ENCODE assay signal across 8 mouse cellular contexts in the genomic region with DNA sequence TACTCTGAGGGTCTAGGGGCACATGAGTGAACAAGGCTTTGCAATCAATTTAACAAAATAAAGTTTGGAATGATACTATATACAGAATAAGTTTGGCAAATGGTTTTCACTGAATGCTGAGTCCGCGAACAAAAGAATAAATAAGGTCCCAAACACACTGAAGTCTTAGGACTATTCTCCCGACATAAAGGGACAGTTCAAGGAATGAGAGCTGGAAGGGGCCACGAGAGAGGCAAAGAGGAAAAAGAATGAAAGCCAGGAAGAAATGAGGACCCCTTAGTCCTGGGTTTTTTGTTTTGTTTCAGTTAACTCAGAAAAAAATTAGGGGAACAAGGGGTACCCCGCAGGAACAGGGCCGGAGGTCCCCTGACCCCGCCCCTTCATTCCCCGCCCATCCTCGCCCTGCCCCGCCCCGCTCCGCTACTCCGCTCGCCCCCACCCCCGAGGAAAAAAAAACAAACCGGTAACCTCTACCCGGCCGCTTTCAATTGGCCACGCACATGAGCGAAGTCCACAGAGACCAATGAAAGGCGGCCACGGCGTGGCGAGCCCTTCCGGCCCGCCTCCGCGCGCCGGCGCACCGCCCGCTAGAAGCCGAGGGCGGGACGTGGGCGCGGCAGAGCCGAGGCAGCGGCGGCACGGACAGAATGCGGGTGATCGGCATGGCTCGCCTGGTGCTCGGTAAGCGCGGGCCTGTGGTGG. TPM values are rescaled to one million over a fixed set of nuclear protein-coding genes. Genes with fewer than 3 reads are reported as not detected.
A peak's percentile ranks its signal among the peaks of the same experiment; 100 is the strongest.
DNase-seq lines count a peak whose midpoint lies in the region; ATAC-seq lines count a peak whose summit lies in the region.

A gene (plus strand): TSS at position 575 of the 702 bp plus-strand sequence.

- peak within 1 kb of the TSS; percentile 75 for H3K4me2 ChIP-seq in intestine, embryonic 14.5 days (ENCODE audit: low read length)

- peak within 1 kb of the TSS; percentile 89 for H3K9ac ChIP-seq in intestine, embryonic 14.5 days (ENCODE audit: low read length)

- H3K27ac ChIP-seq in intestine, embryonic 14.5 days (ENCODE audit: low read depth): peak within 1 kb of the TSS; percentile 60; the same call in 1 of the 2 replicates

- peak; percentile 89 to 90 for DNase-seq in adrenal gland, adult 18-20 months (ENCODE audit: low spot score in 2 of 2)
- DNase-seq in embryo, embryonic 11 days: peak; percentile 98
- peak; percentile 96 for DNase-seq in gastrocnemius, postnatal 25 days
- peak; percentile 96 for DNase-seq in intestine, embryonic 14.5 days (ENCODE audit: low spot score)
- peak; percentile 91 to 94 for DNase-seq in left cerebral cortex, postnatal 14 days (ENCODE audit: low spot score in 2 of 2)
- DNase-seq in mesoderm, embryonic 11.5 days (ENCODE audit: low read depth, low spot score): peak; percentile 97
- peak; percentile 87 for DNase-seq in right cerebral cortex, postnatal 36 days (ENCODE audit: low spot score in 2 of 2)
- DNase-seq in yolk sac, embryonic 10.5 days (ENCODE audit: low spot score): peak; percentile 94

- under 1% methylated on average over 37 of the region's 48 CpGs for WGBS in intestine, embryonic 14.5 days

- peak within 1 kb of the TSS; percentile 68 for H3K4me3 ChIP-seq in intestine, embryonic 14.5 days (ENCODE audit: low read depth, low read length)

- peaks cover 25% of the 10 kb centered on the region for H3K36me3 ChIP-seq in intestine, embryonic 14.5 days (ENCODE audit: control insufficient read depth, insufficient read depth, low read length)

- intact Hi-C loops in left cerebral cortex, postnatal 14 days (cut with DNase I): no loop called here

- no peaks in the 10 kb centered on the region for H3K9me3 ChIP-seq in intestine, embryonic 14.5 days (ENCODE audit: control insufficient read depth, low read length)

- peak; percentile 99 for ATAC-seq in intestine, embryonic 14.5 days (replicated peaks; ENCODE audit: low FRiP score, low TSS enrichment, low read depth)

- H3K4me1 ChIP-seq in intestine, embryonic 14.5 days (replicated peaks; ENCODE audit: control insufficient read depth, insufficient read depth, low read length): peaks cover 11% of the 10 kb centered on the region

- H3K27me3 ChIP-seq in intestine, embryonic 14.5 days (replicated peaks; ENCODE audit: control insufficient read depth, insufficient read depth, low read length): no peaks in the 10 kb centered on the region

RNA-seq across cellular contexts. Expression of the gene that starts here (rescaled TPM):
- total RNA-seq in adrenal gland, adult 18-20 months (2021): 100 to 1,000 TPM; 175 to 178 TPM
- total RNA-seq in gastrocnemius, postnatal 25 days (2021): 10 to 100 TPM; 51.2 to 55.1 TPM
- polyA plus RNA-seq in intestine, embryonic 14.5 days (2014; fragmentation: Nextera tagmentation; extraction: Ambion mirVana): 525 and 533 TPM in 2 replicates
- total RNA-seq in left cerebral cortex, postnatal 14 days (2021): 100 to 1,000 TPM; 111 to 132 TPM

Comparison
In these comparisons a context has a peak if more than half of its experiments do, and no peak if none do; other contexts are left out.
1. Peak in every context shown above with its lines: DNase-seq, ATAC-seq, H3K4me3 ChIP-seq and H3K27ac ChIP-seq.